Mouse (Mus musculus) embryonic facial prominence, embryonic 12.5 days (tissue): ENCODE data around the gene Golgb1. TPM values are rescaled to one million over a fixed set of nuclear protein-coding genes. Genes with fewer than 3 reads are reported as not detected.

Experiments
- ATAC-seq: fragments of 200-750 bp; cut with Nextera tagmentation; 2 replicates; pipeline ENCODE4 v1.8.0; 2017; ENCODE audit not compliant: insufficient number of reproducible peaks, insufficient read depth, low FRiP score, low TSS enrichment
- H3K27ac ChIP-seq: fragments of 300-500 bp; sonication (generic); 2 replicates; pipeline ENCODE4 v1.5.1; 2016; ENCODE audit warnings: mild to moderate bottlenecking
- H3K27me3 ChIP-seq: fragments of 300-500 bp; sonication (generic); 2 replicates; pipeline ENCODE4 v1.6.1; 2016; ENCODE audit warnings: mild to moderate bottlenecking, moderate library complexity
- H3K36me3 ChIP-seq: fragments of 300-500 bp; sonication (generic); 2 replicates; pipeline ENCODE4 v1.6.1; 2016; ENCODE audit warnings: mild to moderate bottlenecking
- H3K4me1 ChIP-seq: fragments of 300-500 bp; sonication (generic); 2 replicates; pipeline ENCODE4 v1.6.1; 2016
- H3K4me2 ChIP-seq: fragments of 300-500 bp; sonication (generic); replicated peaks from 2 replicates; pipeline ENCODE4 v1.6.1; 2016; ENCODE audit warnings: mild to moderate bottlenecking, moderate library complexity
- H3K4me3 ChIP-seq: fragments of 300-500 bp; sonication (generic); 2 replicates; pipeline ENCODE4 v1.5.1; 2016; ENCODE audit warnings: mild to moderate bottlenecking
- H3K9ac ChIP-seq: fragments of 300-500 bp; sonication (generic); 2 replicates; pipeline ENCODE4 v1.6.1; 2016; ENCODE audit warnings: mild to moderate bottlenecking, moderate library complexity
- H3K9me3 ChIP-seq: fragments of 300-500 bp; sonication (generic); 2 replicates; pipeline ENCODE4 v1.6.1; 2016; ENCODE audit warnings: mild to moderate bottlenecking, moderate library complexity
- WGBS: fragments of 180-500 bp; shearing (Covaris S2); methylation state at CpG from one replicate; pipeline ENCODE4 v1.1.7; 2016; 5-methylcytosine and 5-hydroxymethylcytosine counted together
- polyA plus RNA-seq: library from polyadenylated mRNA; unstranded; fragments of >200 nt; fragmentation: Nextera tagmentation; extraction: Ambion mirVana; gene quantifications from 2 replicates; pipeline ENCODE4 v1.2.1, GENCODE M21; 2016

The Golgb1 gene
- polyA plus RNA-seq, 1 experiment from 2014 or later, result 105 TPM

DNA sequence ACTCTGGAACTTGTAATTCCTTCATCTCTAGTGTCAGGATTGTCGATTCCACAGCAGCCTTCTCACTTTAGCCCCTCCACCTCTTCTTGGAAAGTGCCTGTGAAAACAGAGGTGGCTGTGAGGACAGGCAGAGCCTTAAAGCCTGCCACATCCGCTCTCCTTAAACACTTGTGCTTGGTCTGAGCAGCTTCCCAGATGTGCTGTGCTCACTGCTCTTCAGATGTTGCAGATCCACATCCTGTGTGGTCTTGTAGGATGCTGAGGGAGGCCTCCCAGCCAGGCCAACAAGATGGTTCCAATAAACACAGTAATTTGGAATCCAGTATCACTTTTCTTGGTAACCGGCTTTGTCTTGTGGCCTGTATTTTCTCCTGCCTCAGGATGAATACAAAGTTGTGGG is 57.0 kb downstream of the Golgb1 start:
- Histone ChIP-seq H3K4me2 (no peak overlapping the region), H3K9ac (no peak overlapping the region), H3K27ac (0 out of 2 replicates have a peak overlapping the region, but pooled peaks have one; percentile 8), H3K4me3 (no peak overlapping the region), H3K4me1 (no peaks in the 10 kb centered on the region), H3K27me3 (no peaks in the 10 kb centered on the region), H3K36me3 (peaks cover 47% of the 10 kb centered on the region), H3K9me3 (no peaks in the 10 kb centered on the region)
- WGBS, result 53% methylated on average over 3 of the region's 3 CpGs
- no peak for ATAC-seq

DNA sequence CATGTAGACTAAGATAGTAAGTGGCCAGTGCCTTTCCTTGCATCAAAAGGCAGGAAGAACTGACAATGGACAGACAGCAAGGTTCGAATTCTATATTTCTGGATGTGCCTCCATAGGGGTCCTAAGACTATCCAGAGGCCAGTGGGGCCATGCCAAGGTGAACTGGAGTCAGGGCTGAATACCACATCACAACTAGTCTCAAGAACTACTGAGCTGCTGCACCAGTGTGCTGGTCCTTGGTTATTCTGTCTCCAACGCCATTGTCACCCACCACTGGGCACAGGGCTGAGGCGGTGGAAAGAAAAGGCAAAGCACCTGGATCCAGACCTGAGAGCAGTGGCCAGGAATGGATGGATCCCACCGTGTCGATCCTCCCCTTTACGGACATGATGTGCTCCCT is 57.6 kb downstream of the Golgb1 start:
- Histone ChIP-seq H3K27ac (no peak overlapping the region; the same call in 1 of the 2 replicates), H3K9me3 (no peaks in the 10 kb centered on the region), H3K4me3 (no peak overlapping the region), H3K36me3 (peaks cover 43% of the 10 kb centered on the region), H3K4me2 (no peak overlapping the region), H3K27me3 (no peaks in the 10 kb centered on the region), H3K9ac (no peak overlapping the region), H3K4me1 (no peaks in the 10 kb centered on the region)
- 90% methylated on average over 6 of the region's 6 CpGs for WGBS
- ATAC-seq, result no peak

DNA sequence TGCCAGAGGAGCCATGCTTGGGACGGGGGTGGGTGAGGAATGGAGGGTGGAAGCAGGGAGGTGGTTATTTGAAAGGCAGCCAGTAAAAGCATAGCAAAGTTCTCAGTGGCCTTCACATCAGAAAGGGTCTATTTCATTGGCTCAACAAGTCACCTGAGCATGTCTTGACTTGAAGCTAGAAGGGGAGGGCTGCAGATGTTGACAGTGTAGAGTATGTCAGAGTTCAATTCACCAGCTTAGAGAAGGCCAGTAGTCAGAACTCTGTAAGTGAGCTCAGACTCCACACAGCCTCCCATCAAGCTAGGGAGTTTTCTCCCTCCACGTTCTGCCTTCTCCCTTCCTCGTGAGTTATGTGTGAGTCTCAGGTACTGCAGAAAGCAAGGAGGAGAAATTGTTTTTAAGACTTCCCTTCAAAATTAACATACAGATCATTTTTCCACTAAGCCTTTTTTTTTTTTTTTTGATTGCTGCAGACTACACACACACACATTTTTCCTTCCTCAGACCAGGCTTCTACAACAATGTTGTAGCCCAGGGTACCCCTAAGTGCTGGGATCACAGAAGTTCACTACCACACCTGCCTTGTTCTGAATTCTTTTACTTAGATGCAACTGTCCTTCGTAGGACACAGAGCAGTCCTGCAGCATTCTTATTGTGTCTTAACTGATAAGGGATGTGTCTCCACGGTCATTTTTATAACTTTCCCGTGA is 59.3 kb downstream of the Golgb1 start:
- Histone ChIP-seq H3K9me3 (no peaks in the 10 kb centered on the region), H3K36me3 (peaks cover 29% of the 10 kb centered on the region), H3K27me3 (no peaks in the 10 kb centered on the region), H3K9ac (no peak overlapping the region), H3K4me1 (no peaks in the 10 kb centered on the region), H3K4me3 (no peak overlapping the region), H3K27ac (no peak overlapping the region; the same call in 1 of the 2 replicates), H3K4me2 (no peak overlapping the region)
- ATAC-seq, result no peak
- WGBS, result 68% methylated on average over 6 of the region's 6 CpGs

DNA sequence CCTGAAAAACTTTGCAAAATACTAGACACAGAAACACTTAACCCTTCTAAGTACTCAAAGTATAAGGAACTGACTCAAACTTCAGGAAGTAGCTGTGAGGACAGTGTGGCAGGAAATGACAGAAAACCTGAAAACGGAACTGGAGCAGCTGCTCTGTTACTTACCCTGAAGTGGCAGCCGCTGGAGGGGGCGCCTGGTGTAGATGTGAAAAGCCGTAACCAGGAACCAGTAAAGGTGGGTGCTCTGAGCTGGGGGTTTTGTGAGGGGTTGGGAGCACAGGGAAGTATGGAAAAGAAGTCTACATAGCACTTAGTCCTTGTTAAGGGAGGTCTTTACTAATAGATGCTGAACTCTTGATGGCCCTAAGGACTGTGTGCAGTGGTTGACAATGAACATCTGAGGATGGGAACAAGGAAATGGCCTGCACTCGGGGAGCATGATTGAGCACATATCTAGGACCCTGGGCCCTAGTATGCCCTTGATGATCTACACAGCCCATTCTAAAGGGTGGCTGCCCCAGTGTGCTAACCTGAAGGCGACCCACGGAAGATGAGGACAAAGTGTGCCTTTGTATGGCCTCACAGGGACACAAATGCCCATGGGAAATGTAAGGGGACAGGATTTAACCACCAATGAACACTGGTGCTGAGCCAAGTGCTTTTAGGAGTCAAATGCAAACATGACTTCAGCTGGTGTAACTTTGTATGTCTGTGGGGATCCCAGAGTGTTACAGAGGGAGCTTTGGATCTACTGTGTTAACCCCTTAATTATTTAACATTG is 60.1 kb downstream of the Golgb1 start, which contains the start of gene Hcls1:
TSS of gene Hcls1 (plus strand) at position 143 of the 780 bp plus-strand sequence.
- H3K4me3 ChIP-seq, result no peak within 1 kb of the TSS
- H3K9ac ChIP-seq, result no peak within 1 kb of the TSS
- H3K36me3 ChIP-seq, result peaks cover 22% of the 10 kb centered on the region
- 74% methylated on average over 7 of the region's 7 CpGs for WGBS
- no peaks in the 10 kb centered on the region for H3K4me1 ChIP-seq
- no peaks in the 10 kb centered on the region for H3K9me3 ChIP-seq
- no peak for ATAC-seq
- H3K27ac ChIP-seq, result no peak within 1 kb of the TSS; the same call in 1 of the 2 replicates
- no peak within 1 kb of the TSS for H3K4me2 ChIP-seq
- no peaks in the 10 kb centered on the region for H3K27me3 ChIP-seq

DNA sequence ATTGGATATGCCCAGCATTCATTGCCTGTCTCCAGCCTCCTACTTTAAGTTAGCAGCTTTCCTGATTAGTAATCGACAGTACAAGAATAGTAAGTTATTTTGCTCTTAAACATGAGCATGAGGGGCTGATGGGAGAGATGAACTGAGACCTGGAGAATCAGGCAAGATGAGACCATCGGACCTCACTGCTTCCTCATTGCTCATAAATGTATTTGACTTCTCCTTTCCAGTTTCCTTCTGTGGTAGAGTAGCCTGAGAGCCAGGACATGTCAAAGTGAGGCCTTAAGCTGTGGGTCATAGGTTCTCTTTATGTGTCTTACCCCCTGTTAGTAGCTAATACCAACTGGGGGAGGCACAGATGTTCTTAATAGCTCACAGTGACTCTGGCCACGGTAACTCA is 60.9 kb downstream of the Golgb1 start:
- Histone ChIP-seq H3K9me3 (no peaks in the 10 kb centered on the region), H3K4me1 (no peaks in the 10 kb centered on the region), H3K27me3 (no peaks in the 10 kb centered on the region), H3K4me3 (no peak overlapping the region), H3K4me2 (no peak overlapping the region), H3K27ac (no peak overlapping the region), H3K36me3 (peaks cover 15% of the 10 kb centered on the region), H3K9ac (no peak overlapping the region)
- WGBS, result 71% methylated on average over 3 of the region's 3 CpGs
- ATAC-seq, result no peak

DNA sequence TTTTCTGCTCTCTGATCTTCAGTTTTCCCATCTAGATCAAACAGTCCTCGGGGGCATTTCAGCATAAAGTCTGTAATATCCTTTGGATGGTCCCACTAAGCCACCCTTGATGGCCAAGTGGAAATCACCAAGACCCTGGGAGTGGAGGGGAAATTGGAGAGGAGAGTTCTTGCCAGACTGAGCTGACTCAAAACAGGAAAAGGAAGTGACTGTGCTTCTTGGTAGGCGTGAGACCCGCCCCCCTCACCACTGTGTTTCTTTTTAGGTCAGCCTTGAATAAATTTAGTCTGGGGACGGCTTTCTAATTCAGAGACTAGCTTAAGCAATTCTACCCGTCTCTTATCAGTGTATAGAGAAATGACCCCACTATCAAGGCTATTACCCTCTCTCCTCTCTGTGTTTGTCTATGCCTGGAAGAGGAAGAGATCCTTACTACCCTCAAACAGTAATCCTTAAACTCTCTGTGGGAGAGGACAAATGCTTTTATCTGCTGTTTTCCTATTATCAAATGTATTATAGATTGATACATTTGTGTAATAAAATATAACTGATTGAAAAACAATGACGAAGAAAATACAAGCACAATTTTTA is 66.3 kb downstream of the Golgb1 start:
- no peak overlapping the region for H3K9ac ChIP-seq
- H3K36me3 ChIP-seq, result no peaks in the 10 kb centered on the region
- 81% methylated on average over 6 of the region's 6 CpGs for WGBS
- no peaks in the 10 kb centered on the region for H3K9me3 ChIP-seq
- ATAC-seq, result no peak
- no peak overlapping the region for H3K4me3 ChIP-seq
- H3K4me2 ChIP-seq, result no peak overlapping the region
- no peaks in the 10 kb centered on the region for H3K27me3 ChIP-seq
- no peaks in the 10 kb centered on the region for H3K4me1 ChIP-seq
- H3K27ac ChIP-seq, result no peak overlapping the region

DNA sequence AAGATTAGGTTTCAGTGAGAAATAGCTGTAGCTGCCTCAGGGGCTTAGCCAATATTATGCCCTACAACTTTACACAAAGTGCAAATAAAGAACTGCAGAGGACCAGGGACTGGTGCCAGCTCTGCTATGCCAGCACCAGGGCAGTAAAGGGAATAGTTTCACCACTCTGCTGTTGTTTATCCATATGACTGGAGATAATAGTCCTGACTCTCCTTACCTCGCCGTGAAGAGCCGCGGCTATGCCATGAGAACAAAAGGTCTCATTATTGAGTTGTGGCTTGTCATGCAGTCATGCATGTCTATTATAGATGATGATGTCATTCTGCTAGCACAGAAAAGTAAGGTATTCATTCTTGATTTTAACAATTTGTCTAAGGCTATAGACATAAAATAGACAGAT is 67.0 kb downstream of the Golgb1 start:
- Histone ChIP-seq H3K27me3 (no peaks in the 10 kb centered on the region), H3K9me3 (no peaks in the 10 kb centered on the region), H3K4me3 (no peak overlapping the region), H3K4me1 (no peaks in the 10 kb centered on the region), H3K9ac (no peak overlapping the region), H3K4me2 (no peak overlapping the region), H3K27ac (no peak overlapping the region), H3K36me3 (no peaks in the 10 kb centered on the region)
- WGBS, result 74% methylated on average over 4 of the region's 4 CpGs
- ATAC-seq, result no peak

DNA sequence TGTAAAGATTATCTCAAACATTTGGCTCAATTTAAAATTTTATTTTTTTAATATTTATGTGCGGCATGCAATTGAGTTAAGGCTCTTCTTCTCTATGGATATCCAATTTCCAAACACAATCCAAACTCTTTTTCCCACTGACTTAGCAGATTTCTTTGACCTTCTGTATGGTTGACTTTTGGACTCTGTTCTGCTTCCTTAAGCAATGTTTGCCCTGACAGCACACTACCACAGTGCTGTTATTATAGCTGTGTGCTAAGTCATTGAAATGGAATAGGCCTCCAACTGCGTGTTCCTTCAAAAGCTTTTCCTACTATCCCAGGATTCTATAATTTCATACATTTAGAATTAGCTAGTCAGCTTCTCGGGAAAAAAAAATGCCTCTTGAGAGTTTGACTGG is 68.7 kb downstream of the Golgb1 start:
- 74% methylated on average over 3 of the region's 3 CpGs for WGBS
- no peak overlapping the region for H3K4me2 ChIP-seq
- H3K9ac ChIP-seq, result no peak overlapping the region
- no peaks in the 10 kb centered on the region for H3K9me3 ChIP-seq
- no peaks in the 10 kb centered on the region for H3K27me3 ChIP-seq
- H3K4me1 ChIP-seq, result no peaks in the 10 kb centered on the region
- H3K4me3 ChIP-seq, result no peak overlapping the region
- no peaks in the 10 kb centered on the region for H3K36me3 ChIP-seq
- ATAC-seq, result no peak
- H3K27ac ChIP-seq, result no peak overlapping the region

DNA sequence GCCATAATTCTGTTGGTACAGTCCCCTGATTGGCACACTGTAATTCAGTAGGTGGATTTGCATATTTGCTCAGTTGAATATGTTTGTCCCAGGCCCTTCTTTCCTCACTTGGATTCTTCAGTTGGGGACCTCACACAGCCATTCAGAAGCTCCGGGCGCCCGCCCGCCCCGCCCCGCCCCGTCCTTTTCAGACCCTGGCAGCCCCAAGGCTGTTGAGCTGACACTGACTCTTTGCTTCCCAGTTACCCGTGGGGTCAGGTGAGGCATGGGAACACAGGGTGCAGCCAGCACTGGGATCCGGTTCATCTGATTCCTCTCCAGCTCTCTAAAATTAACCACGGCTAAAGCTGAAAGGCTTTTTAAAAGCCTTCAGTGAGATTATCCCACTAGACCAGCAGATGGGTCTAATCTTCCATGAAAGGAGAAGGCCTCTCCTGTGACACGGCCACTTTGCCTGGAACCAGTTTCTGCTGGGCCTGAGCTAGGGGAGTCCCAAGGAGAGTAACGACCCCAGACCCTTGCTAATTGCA is 70.0 kb downstream of the Golgb1 start:
- 34% methylated on average over 12 of the region's 12 CpGs for WGBS

DNA sequence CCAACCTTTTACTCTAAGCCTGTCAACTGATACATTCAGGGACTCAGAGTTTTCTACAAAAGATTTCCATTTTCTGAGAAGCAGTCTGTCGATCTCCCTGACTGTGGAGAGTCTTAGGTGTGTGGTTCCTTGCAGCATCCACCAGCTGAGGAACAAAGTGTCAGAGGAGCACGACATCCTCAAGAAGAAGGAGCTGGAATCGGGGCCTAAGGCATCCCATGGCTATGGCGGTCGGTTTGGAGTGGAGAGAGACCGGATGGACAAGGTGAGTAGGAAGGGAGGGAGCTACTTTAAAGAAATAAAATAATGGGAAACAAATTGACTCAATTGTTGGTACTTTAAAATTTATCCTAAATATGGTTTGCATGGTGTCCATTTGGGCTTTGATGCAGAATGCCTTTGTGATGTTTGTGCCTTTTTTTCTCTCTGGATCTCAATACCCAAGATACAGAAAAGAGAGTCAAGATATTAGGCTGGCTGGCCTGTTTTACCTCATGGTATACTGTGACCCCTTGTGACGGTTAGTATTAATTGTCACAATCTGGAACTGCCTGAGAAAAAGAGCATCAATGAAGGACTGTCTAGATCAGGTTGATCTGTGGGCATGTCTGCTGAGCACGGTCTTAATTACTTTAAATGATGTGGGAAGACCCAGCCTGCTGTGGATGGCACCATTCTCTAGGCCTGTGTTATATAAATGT is 71.7 kb downstream of the Golgb1 start:
- Histone ChIP-seq H3K4me3 (no peak overlapping the region), H3K9ac (no peak overlapping the region), H3K4me2 (no peak overlapping the region), H3K36me3 (no peaks in the 10 kb centered on the region), H3K27me3 (no peaks in the 10 kb centered on the region), H3K4me1 (no peaks in the 10 kb centered on the region), H3K9me3 (no peaks in the 10 kb centered on the region), H3K27ac (no peak overlapping the region)
- no peak for ATAC-seq
- 79% methylated on average over 8 of the region's 8 CpGs for WGBS

More for the DNA sequence above, 70.0 kb downstream of the Golgb1 start:
- Histone ChIP-seq H3K4me3 (no peak overlapping the region), H3K36me3 (no peaks in the 10 kb centered on the region), H3K27ac (no peak overlapping the region), H3K4me1 (no peaks in the 10 kb centered on the region), H3K9me3 (no peaks in the 10 kb centered on the region), H3K27me3 (no peaks in the 10 kb centered on the region), H3K4me2 (no peak overlapping the region), H3K9ac (no peak overlapping the region)
- ATAC-seq, result no peak

DNA sequence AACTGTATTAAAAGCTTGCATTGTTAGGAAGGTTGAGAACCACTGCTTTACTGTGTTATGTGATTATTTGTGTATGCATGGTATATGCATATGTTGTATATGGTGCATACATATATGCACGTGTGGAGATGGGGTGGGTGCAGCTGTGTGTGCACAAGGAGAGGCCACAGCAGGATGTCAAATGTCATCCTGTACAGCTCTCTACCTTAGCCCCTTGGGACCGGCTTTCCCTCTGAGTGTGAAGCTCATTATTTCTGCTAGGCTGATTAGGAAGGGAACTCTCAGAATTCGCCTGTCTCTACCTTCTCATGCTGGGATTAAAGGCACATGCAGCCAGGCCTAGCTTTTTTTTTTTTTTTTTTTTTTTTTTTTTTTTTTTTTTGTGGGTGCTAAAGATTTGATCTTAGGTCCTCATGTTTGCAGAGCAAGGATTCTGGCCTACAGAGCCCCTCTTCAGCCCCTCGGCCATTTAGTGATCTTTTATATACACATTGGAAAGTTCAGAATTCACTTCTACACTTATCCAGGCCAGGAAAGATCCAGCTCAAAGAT is 72.8 kb downstream of the Golgb1 start:
- Histone ChIP-seq H3K4me3 (no peak overlapping the region), H3K9me3 (no peaks in the 10 kb centered on the region), H3K9ac (no peak overlapping the region), H3K4me1 (no peaks in the 10 kb centered on the region), H3K27ac (no peak overlapping the region), H3K27me3 (no peaks in the 10 kb centered on the region), H3K4me2 (no peak overlapping the region), H3K36me3 (no peaks in the 10 kb centered on the region)
- 68% methylated on average over 4 of the region's 4 CpGs for WGBS
- ATAC-seq, result no peak
